Mouse (Mus musculus): ENCODE data around the gene Dhx57. TPM values are rescaled to one million over a fixed set of nuclear protein-coding genes. Genes with fewer than 3 reads are reported as not detected.
A peak's percentile ranks its signal among the peaks of the same experiment; 100 is the strongest.

The Dhx57 gene
- polyA plus RNA-seq, 1 experiment from 2014 or later = 1.9 TPM

DNA sequence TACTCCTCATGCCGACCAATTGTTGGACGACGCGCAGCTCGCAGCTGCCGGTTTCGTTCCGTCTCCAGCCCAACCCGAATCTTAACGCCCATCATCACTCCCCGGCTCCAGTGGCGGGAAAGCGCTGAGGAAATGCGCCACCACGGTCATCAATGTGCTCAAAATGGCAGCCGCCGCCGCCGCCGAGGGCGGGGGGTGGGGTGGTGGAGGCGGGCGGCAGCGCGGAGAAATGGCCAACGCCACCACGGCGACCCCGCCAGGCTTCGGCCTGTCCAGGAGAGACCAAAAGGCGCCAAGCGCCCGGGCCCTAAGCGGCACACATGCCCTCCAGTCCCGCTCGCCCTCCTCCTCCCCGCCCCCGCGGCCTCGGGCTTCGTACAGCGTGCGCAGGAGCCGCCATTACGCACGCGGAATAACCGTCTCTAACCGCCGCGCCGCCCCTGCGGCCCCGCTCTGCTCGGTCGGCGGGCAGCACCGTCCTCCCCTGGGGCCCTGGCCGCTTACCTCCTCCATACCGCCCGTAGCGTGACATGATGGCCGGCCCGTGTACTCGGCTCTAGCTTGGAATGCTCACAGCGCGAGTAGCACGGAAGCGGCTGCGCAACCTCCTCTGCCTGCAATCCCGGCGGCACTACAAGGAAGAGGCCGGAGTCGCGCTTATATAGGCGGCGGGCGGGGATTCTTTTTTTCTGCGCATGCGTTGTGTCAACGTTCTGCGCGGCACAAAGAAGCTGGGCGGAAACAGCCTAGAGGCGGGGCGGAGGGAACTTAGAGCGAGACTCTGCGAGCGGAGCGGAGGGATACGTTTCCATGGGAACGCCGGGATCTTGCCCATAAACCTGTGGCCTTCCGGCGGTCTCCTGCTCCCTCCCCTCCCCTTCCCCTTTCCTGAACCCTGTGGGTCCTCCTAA is 83.3 kb downstream of the Dhx57 start, which contains the start of the genes Srsf7 and Ttc39d:
Srsf7 (minus strand) TSS at position 637 of the 911 bp plus-strand sequence.
Ttc39d (plus strand) TSS at position 790 of the 911 bp plus-strand sequence.
- under 1% methylated on average over 63 of the region's 95 CpGs for WGBS (ENCODE audit: insufficient replicate concordance)
- peak within 1 kb of the TSS; percentile 87 for H3K4me2 ChIP-seq (ENCODE audit: low read depth, low read length)

DNA sequence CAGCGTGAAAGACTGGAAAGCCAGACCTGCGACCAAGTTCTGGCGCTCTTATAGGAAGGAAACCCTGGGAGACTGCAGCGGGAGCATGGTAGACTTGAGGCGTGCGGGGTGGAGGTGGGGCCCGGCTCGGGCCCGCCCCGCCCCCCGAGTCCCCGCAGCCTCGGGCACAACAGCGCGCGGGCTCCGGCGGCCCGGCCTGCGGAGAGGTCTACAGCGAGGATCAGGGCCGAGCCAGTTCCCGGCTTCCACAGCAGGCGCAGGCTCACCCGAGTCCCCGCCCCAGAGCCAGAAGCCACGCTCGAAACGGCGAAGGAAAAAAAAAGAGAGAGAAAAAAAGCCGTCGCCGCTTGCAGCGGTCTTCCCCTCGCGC is 84.0 kb downstream of the Dhx57 start:
- peaks cover 37% of the 10 kb centered on the region for H3K36me3 ChIP-seq (replicated peaks; ENCODE audit: insufficient read depth, low read length)
- peak overlapping the region; percentile 92 for H3K9ac ChIP-seq (replicated peaks)
- no peaks in the 10 kb centered on the region for H3K27me3 ChIP-seq (ENCODE audit: insufficient read depth, low read length)
- H3K4me3 ChIP-seq (ENCODE audit: low read depth, low read length) = peak overlapping the region; percentile 92
- under 1% methylated on average over 34 of the region's 36 CpGs for WGBS (ENCODE audit: insufficient replicate concordance)
- ATAC-seq = peak; percentile 43
- H3K9me3 ChIP-seq (ENCODE audit: low read length) = no peaks in the 10 kb centered on the region
- DNase-seq = peak; percentile 66
- H3K27ac ChIP-seq (ENCODE audit: low read depth) = peak overlapping the region; percentile 95
- H3K4me2 ChIP-seq (ENCODE audit: low read depth, low read length) = peak overlapping the region; percentile 87
- no peak for TF ChIP-seq CTCF (IDR thresholded peaks at IDR 0.05; ENCODE audit: low read depth)
- no peak for TF ChIP-seq EP300 (IDR thresholded peaks at IDR 0.05; ENCODE audit: low read depth)
- peaks cover 10% of the 10 kb centered on the region for H3K4me1 ChIP-seq (ENCODE audit: insufficient read depth)

More for the DNA sequence above, 83.3 kb downstream of the Dhx57 start, which contains the start of the genes Srsf7 and Ttc39d:
- ATAC-seq = peak; percentile 89
- peak within 1 kb of the TSS; percentile 95 for H3K27ac ChIP-seq (ENCODE audit: low read depth)
- peak; percentile 98 for DNase-seq
- peak within 1 kb of the TSS; percentile 92 for H3K9ac ChIP-seq (replicated peaks)
- no peaks in the 10 kb centered on the region for H3K9me3 ChIP-seq (ENCODE audit: low read length)
- H3K36me3 ChIP-seq (replicated peaks; ENCODE audit: insufficient read depth, low read length) = peaks cover 31% of the 10 kb centered on the region
- peak within 1 kb of the TSS; percentile 92 for H3K4me3 ChIP-seq (ENCODE audit: low read depth, low read length)
- H3K4me1 ChIP-seq (ENCODE audit: insufficient read depth) = peaks cover 10% of the 10 kb centered on the region
- H3K27me3 ChIP-seq (ENCODE audit: insufficient read depth, low read length) = no peaks in the 10 kb centered on the region
- TF ChIP-seq CTCF (IDR thresholded peaks at IDR 0.05; ENCODE audit: low read depth) (no peak), EP300 (IDR thresholded peaks at IDR 0.05; ENCODE audit: low read depth) (peak; percentile 48; the same call in 1 of the 2 replicates)

DNA sequence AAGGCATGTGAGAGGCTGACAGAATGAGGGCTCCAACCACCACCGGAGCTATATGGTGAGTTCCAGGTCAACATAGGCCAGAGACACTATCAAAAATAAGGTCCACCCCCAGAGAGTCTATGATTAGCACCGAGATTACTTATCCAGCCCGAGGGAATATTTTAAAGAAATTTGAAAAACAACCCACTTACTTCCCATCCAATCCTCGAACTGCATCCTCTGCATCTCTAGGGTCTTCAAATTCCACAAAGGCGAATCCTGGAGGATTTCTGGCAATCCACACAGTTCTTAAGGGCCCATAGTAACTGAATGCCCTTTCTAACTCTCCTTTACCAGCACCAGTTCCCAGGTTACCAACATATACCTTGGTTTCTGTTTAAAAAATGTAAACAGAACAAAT is 84.6 kb downstream of the Dhx57 start:
- WGBS (ENCODE audit: insufficient replicate concordance) = 17% methylated on average over 5 of the region's 5 CpGs
- peaks cover 38% of the 10 kb centered on the region for H3K36me3 ChIP-seq (replicated peaks; ENCODE audit: insufficient read depth, low read length)
- H3K9me3 ChIP-seq (ENCODE audit: low read length) = no peaks in the 10 kb centered on the region
- DNase-seq (no peak), ATAC-seq (no peak)
- no peaks in the 10 kb centered on the region for H3K27me3 ChIP-seq (ENCODE audit: insufficient read depth, low read length)
- peak overlapping the region; percentile 92 for H3K9ac ChIP-seq (replicated peaks)
- no peak for TF ChIP-seq EP300 (IDR thresholded peaks at IDR 0.05; ENCODE audit: low read depth)
- peaks cover 10% of the 10 kb centered on the region for H3K4me1 ChIP-seq (ENCODE audit: insufficient read depth)
- H3K4me2 ChIP-seq (ENCODE audit: low read depth, low read length) = peak overlapping the region; percentile 87
- peak overlapping the region; percentile 92 for H3K4me3 ChIP-seq (ENCODE audit: low read depth, low read length)
- 0 out of 2 replicates have a peak overlapping the region, but pooled peaks have one; percentile 95 for H3K27ac ChIP-seq (ENCODE audit: low read depth)

DNA sequence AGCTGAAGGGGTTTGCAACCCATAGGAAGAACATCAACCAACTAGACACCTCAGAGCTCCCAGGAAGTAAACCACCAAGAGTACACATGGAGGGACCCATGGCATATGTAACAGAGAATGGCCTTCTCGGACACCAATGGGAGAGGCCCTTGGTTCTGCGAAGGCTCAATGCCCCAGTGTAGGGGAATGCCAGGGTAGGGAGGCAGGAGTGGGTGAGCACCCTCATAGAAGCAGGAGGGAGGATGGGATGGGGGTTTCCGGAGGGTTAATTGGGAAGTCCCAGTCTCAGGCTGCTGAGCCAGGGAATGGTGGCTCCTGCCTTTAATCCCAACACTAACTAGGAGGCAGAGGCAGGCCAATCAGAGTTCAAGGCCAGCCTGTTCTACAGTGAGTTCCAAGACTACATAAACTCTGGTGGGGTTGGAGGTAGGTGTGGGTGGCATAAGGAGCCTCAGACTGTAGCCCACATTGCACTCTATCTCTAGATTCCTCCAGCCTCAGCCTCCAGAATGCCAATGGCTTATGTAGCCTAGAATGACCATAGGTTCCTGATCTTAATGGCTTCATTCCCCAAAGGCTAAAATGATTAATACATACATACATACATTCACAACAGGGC is 91.0 kb downstream of the Dhx57 start:
- Histone ChIP-seq H3K9me3 (ENCODE audit: low read length) (no peaks in the 10 kb centered on the region), H3K4me1 (ENCODE audit: insufficient read depth) (no peaks in the 10 kb centered on the region), H3K9ac (replicated peaks) (no peak overlapping the region), H3K27me3 (ENCODE audit: insufficient read depth, low read length) (no peaks in the 10 kb centered on the region), H3K27ac (ENCODE audit: low read depth) (no peak overlapping the region), H3K4me2 (ENCODE audit: low read depth, low read length) (no peak overlapping the region), H3K36me3 (replicated peaks; ENCODE audit: insufficient read depth, low read length) (peaks cover 51% of the 10 kb centered on the region), H3K4me3 (ENCODE audit: low read depth, low read length) (no peak overlapping the region)
- 89% methylated on average over 3 of the region's 3 CpGs for whole genome bisulfite sequencing (ENCODE audit: insufficient replicate concordance)
- ATAC-seq (no peak), DNase-seq (no peak)
- TF ChIP-seq EP300 (IDR thresholded peaks at IDR 0.05; ENCODE audit: low read depth) (no peak), CTCF (IDR thresholded peaks at IDR 0.05; ENCODE audit: low read depth) (no peak)

DNA sequence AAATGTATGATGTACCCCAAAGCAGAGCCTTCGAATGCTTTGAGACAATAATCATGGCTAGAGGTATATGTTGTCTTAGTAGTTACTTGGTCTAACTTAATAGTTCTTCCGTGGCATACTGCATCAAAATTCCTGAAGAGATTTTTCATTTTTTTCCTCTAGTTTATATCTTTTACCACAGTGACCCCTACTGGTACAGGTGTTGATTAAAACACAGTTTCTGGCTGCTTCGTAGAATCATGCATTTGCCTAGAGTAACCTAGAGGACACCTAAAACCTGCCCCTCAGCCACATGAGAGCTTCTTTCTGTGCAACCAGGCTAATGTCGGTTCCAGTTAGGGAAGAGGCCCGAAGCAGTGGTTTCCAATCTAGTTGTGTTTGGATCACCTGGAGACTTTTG is 97.2 kb downstream of the Dhx57 start:
- Histone ChIP-seq H3K27me3 (ENCODE audit: insufficient read depth, low read length) (no peaks in the 10 kb centered on the region), H3K9me3 (ENCODE audit: low read length) (no peaks in the 10 kb centered on the region), H3K4me3 (ENCODE audit: low read depth, low read length) (no peak overlapping the region), H3K9ac (replicated peaks) (no peak overlapping the region), H3K4me2 (ENCODE audit: low read depth, low read length) (no peak overlapping the region), H3K36me3 (replicated peaks; ENCODE audit: insufficient read depth, low read length) (peaks cover 8% of the 10 kb centered on the region; the same call in 1 of the 2 replicates), H3K4me1 (ENCODE audit: insufficient read depth) (no peaks in the 10 kb centered on the region), H3K27ac (ENCODE audit: low read depth) (no peak overlapping the region)
- DNase-seq (no peak), ATAC-seq (no peak)
- TF ChIP-seq CTCF (IDR thresholded peaks at IDR 0.05; ENCODE audit: low read depth) (peak; percentile 44), EP300 (IDR thresholded peaks at IDR 0.05; ENCODE audit: low read depth) (no peak)
- 54% methylated on average over 5 of the region's 5 CpGs for WGBS (ENCODE audit: insufficient replicate concordance)

Other genes starting within 250 kb of the Dhx57 start
- gene Hnrnpll, start 228.1 kb downstream of the Dhx57 start, polyA plus RNA-seq (2015; fragmentation: Nextera tagmentation; extraction: Ambion mirVana) = 13.4 and 14.9 TPM in 2 replicates
- gene Galm, start 163.0 kb downstream of the Dhx57 start, polyA plus RNA-seq (2015; fragmentation: Nextera tagmentation; extraction: Ambion mirVana) = 47.0 and 47.8 TPM in 2 replicates
- gene Srsf7, start 83.2 kb downstream of the Dhx57 start, polyA plus RNA-seq (2015; fragmentation: Nextera tagmentation; extraction: Ambion mirVana) = 131 and 142 TPM in 2 replicates
- gene Ttc39d, start 83.0 kb downstream of the Dhx57 start, polyA plus RNA-seq (2015; fragmentation: Nextera tagmentation; extraction: Ambion mirVana) = not detected in 2 replicates
- gene Gemin6, start 66.0 kb downstream of the Dhx57 start, polyA plus RNA-seq (2015; fragmentation: Nextera tagmentation; extraction: Ambion mirVana) = 16.9 and 17.5 TPM in 2 replicates
- gene Morn2, start 273 bp downstream of the Dhx57 start, polyA plus RNA-seq (2015; fragmentation: Nextera tagmentation; extraction: Ambion mirVana) = 11.2 and 11.4 TPM in 2 replicates
- gene Arhgef33, start 16.9 kb upstream of the Dhx57 start, polyA plus RNA-seq (2015; fragmentation: Nextera tagmentation; extraction: Ambion mirVana) = 0.83 and 1.2 TPM in 2 replicates
- gene Gm10190, start 83.1 kb upstream of the Dhx57 start, polyA plus RNA-seq (2015; fragmentation: Nextera tagmentation; extraction: Ambion mirVana) = 0.51 and 0.92 TPM in 2 replicates
- 1.4 TPM in 2 replicates for gene Sos1, start 190.0 kb upstream of the Dhx57 start, polyA plus RNA-seq (2015; fragmentation: Nextera tagmentation; extraction: Ambion mirVana)

All from liver, postnatal 0 days (tissue).